Mouse (Mus musculus): ENCODE measurements around the gene Egfem1. TPM values are rescaled to one million over a fixed set of nuclear protein-coding genes. Genes with fewer than 3 reads are reported as not detected.

Gene Egfem1
- total and polyA plus RNA-seq, 3 experiments, result not detected

- Histone ChIP-seq H3K4me3 (replicated peaks in 1 of 3; ENCODE audit: low read depth in 2 of 3, low read length in 2 of 3, poor library complexity in 1 of 3) (no peak overlapping the region), H3K9ac (ENCODE audit: insufficient read depth, low read depth) (no peak overlapping the region), H3K4me2 (ENCODE audit: insufficient read depth, low read depth, poor library complexity, severe bottlenecking) (no peak overlapping the region), H3K36me3 (replicated peaks in 1 of 2; ENCODE audit: control insufficient read depth in 1 of 2, insufficient read depth in 1 of 2, low read length in 1 of 2) (no peaks in the 10 kb centered on the region), H3K27me3 (replicated peaks) (no peaks in the 10 kb centered on the region), H3K4me1 (ENCODE audit: control insufficient read depth in 1 of 2, insufficient read depth in 2 of 2) (no peaks in the 10 kb centered on the region), H3K27ac (ENCODE audit: insufficient read depth, low read depth) (no peak overlapping the region), H3K9me3 (replicated peaks; ENCODE audit: low read length) (peaks cover 23% of the 10 kb centered on the region), H3K79me2 (replicated peaks; ENCODE audit: control insufficient read depth, extremely low read depth, insufficient read depth, poor library complexity, severe bottlenecking) (no peaks in the 10 kb centered on the region)
- TF ChIP-seq MAFK (IDR thresholded peaks at IDR 0.05; ENCODE audit: insufficient replicate concordance, low read length) (no peak), NELFE (IDR thresholded peaks at IDR 0.05; ENCODE audit: low read depth, low read length) (no peak), SMC3 (IDR thresholded peaks at IDR 0.05; ENCODE audit: low read depth, low read length) (no peak), E2F4 (IDR thresholded peaks at IDR 0.05; ENCODE audit: insufficient replicate concordance, low read depth, low read length) (no peak), BHLHE40 (IDR thresholded peaks at IDR 0.05; ENCODE audit: low read depth, low read length) (no peak), POLR2A (IDR thresholded peaks at IDR 0.05; ENCODE audit: low read depth, low read length) (no peak), HCFC1 (IDR thresholded peaks at IDR 0.05; ENCODE audit: low read depth, low read length) (no peak), JUND (conservative IDR thresholded peaks at IDR 0.05; ENCODE audit: low read depth, low read length) (no peak), MAX (IDR thresholded peaks at IDR 0.05; ENCODE audit: low read length) (no peak), MAZ (IDR thresholded peaks at IDR 0.05; ENCODE audit: low read depth, low read length) (no peak), IRF4 (IDR thresholded peaks at IDR 0.05; ENCODE audit: low read depth, low read length) (no peak), POLR2AphosphoS2 (IDR thresholded peaks at IDR 0.05; ENCODE audit: low read depth, low read length) (no peak), MYC (IDR thresholded peaks at IDR 0.05; ENCODE audit: low read depth, low read length) (no peak), EP300 (IDR thresholded peaks at IDR 0.05; ENCODE audit: low read length) (no peak)
- no peak for DNase-seq (ENCODE audit: extremely low read depth)
- in situ Hi-C loops (cut with MboI; ENCODE audit: low pct_ligation_motif_present, low pct_unique_long_range_greater_than_20kb, low sequenced_read_pairs), result no loop called here
- dilution Hi-C loops (cut with MboI; ENCODE audit: extremely low pct_ligation_motif_present, extremely low pct_unique_long_range_greater_than_20kb, low sequenced_read_pairs), result no loop called here
These were observed 161.8 kb downstream of the Egfem1 start for GRCm38 (mm10) chr3:29243600-29243999.

- in situ Hi-C loops (cut with MboI; ENCODE audit: low pct_ligation_motif_present, low pct_unique_long_range_greater_than_20kb, low sequenced_read_pairs) (no loop called here), dilution Hi-C loops (cut with MboI; ENCODE audit: extremely low pct_ligation_motif_present, extremely low pct_unique_long_range_greater_than_20kb, low sequenced_read_pairs) (no loop called here)
- H3K27me3 ChIP-seq (replicated peaks), result no peaks in the 10 kb centered on the region
These were observed 209.8 kb downstream of the Egfem1 start for GRCm38 (mm10) chr3:29291633-29292032.

GRCm38 (mm10) chr3:29292251-29292650 is 210.4 kb downstream of the Egfem1 start:
- in situ Hi-C loops (cut with MboI; ENCODE audit: low pct_ligation_motif_present, low pct_unique_long_range_greater_than_20kb, low sequenced_read_pairs) (no loop called here), dilution Hi-C loops (cut with MboI; ENCODE audit: extremely low pct_ligation_motif_present, extremely low pct_unique_long_range_greater_than_20kb, low sequenced_read_pairs) (no loop called here)
- Histone ChIP-seq H3K9ac (ENCODE audit: insufficient read depth, low read depth) (no peak overlapping the region), H3K4me2 (ENCODE audit: insufficient read depth, low read depth, poor library complexity, severe bottlenecking) (no peak overlapping the region), H3K4me3 (replicated peaks in 1 of 3; ENCODE audit: low read depth in 2 of 3, low read length in 2 of 3, poor library complexity in 1 of 3) (no peak overlapping the region), H3K27me3 (replicated peaks) (no peaks in the 10 kb centered on the region), H3K36me3 (replicated peaks in 1 of 2; ENCODE audit: control insufficient read depth in 1 of 2, insufficient read depth in 1 of 2, low read length in 1 of 2) (no peaks in the 10 kb centered on the region), H3K4me1 (ENCODE audit: control insufficient read depth in 1 of 2, insufficient read depth in 2 of 2) (no peaks in the 10 kb centered on the region), H3K79me2 (replicated peaks; ENCODE audit: control insufficient read depth, extremely low read depth, insufficient read depth, poor library complexity, severe bottlenecking) (no peaks in the 10 kb centered on the region), H3K27ac (ENCODE audit: insufficient read depth, low read depth) (no peak overlapping the region), H3K9me3 (replicated peaks; ENCODE audit: low read length) (peaks cover 30% of the 10 kb centered on the region)
- TF ChIP-seq MAZ (IDR thresholded peaks at IDR 0.05; ENCODE audit: low read depth, low read length) (no peak), RCOR1 (conservative IDR thresholded peaks at IDR 0.05; ENCODE audit: low read depth, low read length) (no peak), CTCF (conservative IDR thresholded peaks at IDR 0.05 in 1 of 2, IDR thresholded peaks at IDR 0.05 in 1 of 2; ENCODE audit: low read depth in 2 of 2, low read length in 2 of 2) (no peak), POLR2A (IDR thresholded peaks at IDR 0.05; ENCODE audit: low read depth, low read length) (no peak), GABPA (IDR thresholded peaks at IDR 0.05; ENCODE audit: insufficient replicate concordance, low read depth, low read length) (no peak), CHD2 (IDR thresholded peaks at IDR 0.05; ENCODE audit: low read length) (no peak), POLR2AphosphoS2 (IDR thresholded peaks at IDR 0.05; ENCODE audit: low read depth, low read length) (no peak), MAFK (IDR thresholded peaks at IDR 0.05; ENCODE audit: insufficient replicate concordance, low read length) (no peak), JUN (IDR thresholded peaks at IDR 0.05; ENCODE audit: insufficient read depth, low read depth, low read length) (no peak), PAX5 (IDR thresholded peaks at IDR 0.05; ENCODE audit: low read length) (no peak), SIN3A (IDR thresholded peaks at IDR 0.05; ENCODE audit: low read length) (no peak)
- no peak for DNase-seq (ENCODE audit: extremely low read depth)

More at GRCm38 (mm10) chr3:29291633-29292032, 209.8 kb downstream of the Egfem1 start:
- H3K4me1 ChIP-seq (ENCODE audit: control insufficient read depth in 1 of 2, insufficient read depth in 2 of 2), result no peaks in the 10 kb centered on the region
- TF ChIP-seq ELF1 (IDR thresholded peaks at IDR 0.05; ENCODE audit: low read depth, low read length), result no peak
- TF ChIP-seq RAD21 (IDR thresholded peaks at IDR 0.05; ENCODE audit: low read depth, low read length), result no peak
- TF ChIP-seq MXI1 (IDR thresholded peaks at IDR 0.05; ENCODE audit: low read depth, low read length), result no peak
- no peak for TF ChIP-seq JUND (conservative IDR thresholded peaks at IDR 0.05; ENCODE audit: low read depth, low read length)
- TF ChIP-seq MEF2A (IDR thresholded peaks at IDR 0.05; ENCODE audit: borderline replicate concordance, low read depth, low read length), result no peak
- H3K27ac ChIP-seq (ENCODE audit: insufficient read depth, low read depth), result no peak overlapping the region
- no peaks in the 10 kb centered on the region for H3K79me2 ChIP-seq (replicated peaks; ENCODE audit: control insufficient read depth, extremely low read depth, insufficient read depth, poor library complexity, severe bottlenecking)
- H3K4me3 ChIP-seq (replicated peaks in 1 of 3; ENCODE audit: low read depth in 2 of 3, low read length in 2 of 3, poor library complexity in 1 of 3), result no peak overlapping the region
- no peak overlapping the region for H3K9ac ChIP-seq (ENCODE audit: insufficient read depth, low read depth)
- H3K9me3 ChIP-seq (replicated peaks; ENCODE audit: low read length), result peaks cover 30% of the 10 kb centered on the region
- H3K4me2 ChIP-seq (ENCODE audit: insufficient read depth, low read depth, poor library complexity, severe bottlenecking), result no peak overlapping the region
- DNase-seq (ENCODE audit: extremely low read depth), result no peak
- no peaks in the 10 kb centered on the region for H3K36me3 ChIP-seq (replicated peaks in 1 of 2; ENCODE audit: control insufficient read depth in 1 of 2, insufficient read depth in 1 of 2, low read length in 1 of 2)
